Comparison of ENCODE assay signal across 19 mouse cellular contexts in genomic region chr1:37488531-37488930, GRCm38 (mm10).
"Had no signal": no experiment of that assay in that cellular context is flagged by ENCODE, and none has a peak within 500 bp of the region (broad histone marks: within the 10 kb centered on the region; RNA-seq: fewer than 3 reads in every experiment).

No protein-coding gene starts in this region.

- H3K36me3 ChIP-seq: liver, embryonic 12.5 days; midbrain, embryonic 10.5 days; midbrain, embryonic 15.5 days; neural tube, embryonic 12.5 days had no signal

- H3K4me3 ChIP-seq: liver, embryonic 12.5 days; midbrain, embryonic 10.5 days; midbrain, embryonic 12.5 days; midbrain, embryonic 15.5 days; neural tube, embryonic 12.5 days; stomach, embryonic 15.5 days had no signal

- H3K9me3 ChIP-seq: liver, embryonic 12.5 days; midbrain, embryonic 10.5 days; midbrain, embryonic 12.5 days; midbrain, embryonic 15.5 days; neural tube, embryonic 12.5 days; stomach, embryonic 15.5 days had no signal

- H3K27ac ChIP-seq: liver, embryonic 12.5 days; liver, embryonic 14.5 days; midbrain, embryonic 10.5 days; midbrain, embryonic 12.5 days; midbrain, embryonic 15.5 days; neural tube, embryonic 12.5 days; stomach, embryonic 15.5 days; stomach, postnatal 0 days had no signal

- DNase-seq: lung, adult 18-20 months; lung, embryonic 14.5 days; lung, postnatal 10 days; lung, postnatal 4 days; retina, postnatal 1 day; right cerebral cortex, adult 18-20 months; right cerebral cortex, postnatal 14 days; spleen, adult 18-20 months; thymus, adult 2 months; thymus, postnatal 25 days; thymus, postnatal 4 days had no signal

- H3K27me3 ChIP-seq: liver, embryonic 12.5 days; midbrain, embryonic 12.5 days; midbrain, embryonic 15.5 days; neural tube, embryonic 12.5 days; stomach, embryonic 15.5 days had no signal

- ATAC-seq: liver, embryonic 12.5 days; midbrain, embryonic 15.5 days had no signal

- H3K4me2 ChIP-seq: liver, embryonic 12.5 days; lung, embryonic 14.5 days; midbrain, embryonic 12.5 days; midbrain, embryonic 15.5 days; neural tube, embryonic 12.5 days; stomach, embryonic 15.5 days had no signal

- H3K9ac ChIP-seq: liver, embryonic 12.5 days; liver, embryonic 14.5 days; lung, embryonic 14.5 days; midbrain, embryonic 12.5 days; midbrain, embryonic 15.5 days; neural tube, embryonic 12.5 days; stomach, embryonic 15.5 days had no signal

- H3K4me1 ChIP-seq: midbrain, embryonic 12.5 days; midbrain, embryonic 15.5 days; neural tube, embryonic 12.5 days; stomach, embryonic 15.5 days had no signal
